17 mouse cellular contexts compared by ENCODE assay signal in genomic region chr8:121391771-121392170, GRCm38 (mm10).
DNase-seq lines count a peak whose midpoint lies in the region; ATAC-seq lines count a peak whose summit lies in the region.
"Had no signal": no experiment of that assay in that cellular context is flagged by ENCODE, and none has a peak within 500 bp of the region (broad histone marks: within the 10 kb centered on the region; RNA-seq: fewer than 3 reads in every experiment).

No protein-coding gene starts in this region.

- no peak overlapping the region for H3K9ac ChIP-seq in forebrain, embryonic 13.5 days
- H3K9ac ChIP-seq in forebrain, embryonic 16.5 days (replicated peaks; ENCODE audit: low read depth, low read length), result no peak overlapping the region
- H3K9ac ChIP-seq in kidney, embryonic 14.5 days (ENCODE audit: low read depth, low read length), result no peak overlapping the region
- H3K9ac ChIP-seq in embryonic facial prominence, embryonic 11.5 days (replicated peaks; ENCODE audit: low read length), result no peak overlapping the region
- H3K9ac ChIP-seq: hindbrain, embryonic 15.5 days had no signal

- H3K27me3 ChIP-seq in forebrain, embryonic 13.5 days, result peaks cover 85% of the 10 kb centered on the region
- peaks cover 49% of the 10 kb centered on the region for H3K27me3 ChIP-seq in forebrain, embryonic 16.5 days (replicated peaks; ENCODE audit: control insufficient read depth, insufficient read depth, low read length)
- H3K27me3 ChIP-seq in kidney, embryonic 14.5 days (ENCODE audit: control insufficient read depth, insufficient read depth, low read length), result peaks cover 9% of the 10 kb centered on the region; the same call in 1 of the 2 replicates
- H3K27me3 ChIP-seq in embryonic facial prominence, embryonic 11.5 days (ENCODE audit: control insufficient read depth, insufficient read depth, low read length), result no peaks in the 10 kb centered on the region; the same call in 1 of the 2 replicates

- H3K4me2 ChIP-seq in forebrain, embryonic 13.5 days, result peak overlapping the region; percentile 4; the same call in 1 of the 2 replicates
- no peak overlapping the region for H3K4me2 ChIP-seq in forebrain, embryonic 16.5 days (ENCODE audit: low read length)
- H3K4me2 ChIP-seq in kidney, embryonic 14.5 days (replicated peaks; ENCODE audit: low read depth, low read length), result peak overlapping the region; percentile 15; the same call in 1 of the 2 replicates
- no peak overlapping the region for H3K4me2 ChIP-seq in embryonic facial prominence, embryonic 11.5 days (ENCODE audit: low read depth, low read length)
- H3K4me2 ChIP-seq: hindbrain, embryonic 15.5 days had no signal

- intact Hi-C loops in gastrocnemius, postnatal 36 days (cut with DNase I), result loop anchor here (2.0 kb wide), 1 partner anchor 279 kb away; no protein-coding TSS in a partner anchor

- no peak for ATAC-seq in forebrain, embryonic 13.5 days
- no peak for ATAC-seq in forebrain, embryonic 16.5 days
- no peak for ATAC-seq in kidney, embryonic 14.5 days (ENCODE audit: low FRiP score, low TSS enrichment)
- ATAC-seq in embryonic facial prominence, embryonic 11.5 days (replicated peaks; ENCODE audit: insufficient number of reproducible peaks, low FRiP score, low TSS enrichment, low read depth), result no peak
- ATAC-seq: intestine, postnatal 0 days had no signal

- no peak for DNase-seq in kidney, adult 11 months
- DNase-seq in MN1 (ENCODE audit: low spot score), result peak; percentile 81
- DNase-seq in embryonic facial prominence, embryonic 11.5 days (ENCODE audit: low spot score), result peak; percentile 60
- no peak for DNase-seq in layer of hippocampus, adult 18-20 months (ENCODE audit: low spot score in 2 of 2)
- no peak for DNase-seq in gastrocnemius, postnatal 36 days
- DNase-seq: cerebellum, adult 11 months; liver; lung, adult 18-20 months; right cerebral cortex, adult 18-20 months; thymus, adult 2 months had no signal

- no peak overlapping the region for H3K4me3 ChIP-seq in forebrain, embryonic 13.5 days
- H3K4me3 ChIP-seq in forebrain, embryonic 16.5 days (replicated peaks; ENCODE audit: low read length), result no peak overlapping the region
- H3K4me3 ChIP-seq in kidney, embryonic 14.5 days (ENCODE audit: low read length), result no peak overlapping the region
- H3K4me3 ChIP-seq in embryonic facial prominence, embryonic 11.5 days (ENCODE audit: low read depth, low read length), result no peak overlapping the region
- H3K4me3 ChIP-seq: hindbrain, embryonic 15.5 days; layer of hippocampus, adult 2 months; megakaryocyte, embryonic 14.5 days had no signal

- H3K9me3 ChIP-seq in forebrain, embryonic 13.5 days (replicated peaks), result no peaks in the 10 kb centered on the region
- no peaks in the 10 kb centered on the region for H3K9me3 ChIP-seq in forebrain, embryonic 16.5 days (ENCODE audit: control insufficient read depth, low read length)
- H3K9me3 ChIP-seq in kidney, embryonic 14.5 days (ENCODE audit: control insufficient read depth, low read length), result no peaks in the 10 kb centered on the region
- H3K9me3 ChIP-seq in embryonic facial prominence, embryonic 11.5 days (replicated peaks; ENCODE audit: control insufficient read depth, low read length), result no peaks in the 10 kb centered on the region
- H3K9me3 ChIP-seq: hindbrain, embryonic 15.5 days; megakaryocyte, embryonic 14.5 days had no signal

- H3K27ac ChIP-seq in forebrain, embryonic 13.5 days, result no peak overlapping the region
- no peak overlapping the region for H3K27ac ChIP-seq in forebrain, embryonic 16.5 days (ENCODE audit: low read length)
- peak overlapping the region; percentile 79 for H3K27ac ChIP-seq in kidney, embryonic 14.5 days (ENCODE audit: low read depth, low read length)
- H3K27ac ChIP-seq in embryonic facial prominence, embryonic 11.5 days (replicated peaks; ENCODE audit: low read depth, low read length), result no peak overlapping the region
- H3K27ac ChIP-seq: hindbrain, embryonic 15.5 days; layer of hippocampus, adult 2 months had no signal

- WGBS in forebrain, embryonic 13.5 days, result 5% methylated on average over 12 of the region's 12 CpGs
- WGBS in forebrain, embryonic 16.5 days, result 7% methylated on average over 12 of the region's 12 CpGs
- WGBS in kidney, embryonic 14.5 days, result 5% methylated on average over 12 of the region's 12 CpGs
- WGBS in embryonic facial prominence, embryonic 11.5 days, result 3% methylated on average over 12 of the region's 12 CpGs

- no peaks in the 10 kb centered on the region for H3K36me3 ChIP-seq in forebrain, embryonic 13.5 days (ENCODE audit: poor library complexity, severe bottlenecking)
- H3K36me3 ChIP-seq in forebrain, embryonic 16.5 days (ENCODE audit: control insufficient read depth, insufficient read depth), result no peaks in the 10 kb centered on the region
- H3K36me3 ChIP-seq in kidney, embryonic 14.5 days (ENCODE audit: control insufficient read depth, insufficient read depth, low read length), result no peaks in the 10 kb centered on the region
- no peaks in the 10 kb centered on the region for H3K36me3 ChIP-seq in embryonic facial prominence, embryonic 11.5 days (replicated peaks; ENCODE audit: control insufficient read depth, insufficient read depth, low read depth, low read length)
- H3K36me3 ChIP-seq: hindbrain, embryonic 15.5 days had no signal

- peaks cover 26% of the 10 kb centered on the region for H3K4me1 ChIP-seq in forebrain, embryonic 13.5 days
- peaks cover 10% of the 10 kb centered on the region for H3K4me1 ChIP-seq in forebrain, embryonic 16.5 days (replicated peaks; ENCODE audit: control insufficient read depth, insufficient read depth, low read length)
- peaks cover 47% of the 10 kb centered on the region for H3K4me1 ChIP-seq in kidney, embryonic 14.5 days (ENCODE audit: control insufficient read depth, insufficient read depth, low read length)
- peaks cover 6% of the 10 kb centered on the region for H3K4me1 ChIP-seq in embryonic facial prominence, embryonic 11.5 days (ENCODE audit: control insufficient read depth, insufficient read depth, low read length)
- H3K4me1 ChIP-seq: megakaryocyte, embryonic 14.5 days had no signal

Comparison
In these comparisons a context has a peak if more than half of its experiments do, and no peak if none do; other contexts are left out.
1. H3K4me2 ChIP-seq: peak in forebrain, embryonic 13.5 days (single experiment) and kidney, embryonic 14.5 days (single experiment); none in forebrain, embryonic 16.5 days (single experiment) and embryonic facial prominence, embryonic 11.5 days (single experiment).
2. DNase-seq: peak in MN1 (single experiment) and embryonic facial prominence, embryonic 11.5 days (single experiment); none in kidney, adult 11 months (single experiment), layer of hippocampus, adult 18-20 months (0 of 2) and gastrocnemius, postnatal 36 days (0 of 2).